Mouse (Mus musculus): ENCODE results near the gene Clpx. TPM values are rescaled to one million over a fixed set of nuclear protein-coding genes. Genes with fewer than 3 reads are reported as not detected.
"Not testable (repeated sequence)": the region's sequence is repeated elsewhere in the genome, so short reads cannot be mapped to it uniquely, and the experiment has no call there.

The Clpx gene
- polyA plus RNA-seq, 1 experiment from 2014 or later, result 53.9 TPM

DNA sequence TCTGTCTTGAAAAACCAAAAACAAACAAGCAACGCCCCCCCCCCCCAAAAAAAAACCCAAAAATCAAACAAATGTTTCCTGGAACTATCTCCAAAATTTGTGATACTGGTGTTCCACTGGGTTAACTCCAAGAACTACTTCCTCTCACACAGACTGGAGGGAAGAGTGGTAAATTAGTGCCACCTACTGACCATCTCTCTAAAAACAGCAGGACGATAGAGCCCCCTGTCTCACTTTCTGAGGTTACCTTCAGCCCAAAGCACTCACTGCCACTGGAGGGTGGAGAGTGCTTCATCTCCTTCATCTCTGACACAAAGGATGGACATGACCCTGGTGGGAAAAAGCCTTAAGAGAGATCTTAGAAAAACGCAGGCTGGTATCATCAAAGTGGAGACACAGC is 10.8 kb upstream of the Clpx start:
- WGBS, result 3% methylated on average over 3 of the region's 3 CpGs

DNA sequence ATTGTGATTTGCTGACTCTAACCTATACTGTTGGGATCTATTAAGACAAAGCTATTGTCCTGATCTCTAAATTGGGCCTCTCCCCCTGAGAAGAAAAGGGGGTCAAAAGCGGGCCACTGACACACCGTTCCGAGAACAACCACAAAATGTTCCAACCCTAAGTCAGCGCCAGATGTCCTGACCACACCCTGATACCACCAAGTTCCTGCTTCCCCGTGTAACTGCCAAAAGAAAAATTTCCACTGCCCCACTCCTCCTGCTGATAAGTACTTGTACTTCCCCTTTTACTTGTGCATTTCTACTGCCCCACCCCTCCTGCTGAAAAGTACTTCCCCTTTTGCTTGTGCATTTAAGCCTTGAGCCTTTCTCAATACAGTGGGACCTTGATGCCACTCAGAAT is 5.8 kb upstream of the Clpx start:
- not testable (repeated sequence) for H3K36me3 ChIP-seq (ENCODE audit: control insufficient read depth, insufficient read depth, low read length); H3K4me3 ChIP-seq (replicated peaks; ENCODE audit: low read length); H3K27me3 ChIP-seq (ENCODE audit: control insufficient read depth, insufficient read depth, low read length); H3K9ac ChIP-seq (ENCODE audit: low read length); H3K9me3 ChIP-seq (replicated peaks; ENCODE audit: control insufficient read depth, low read length); H3K4me1 ChIP-seq (ENCODE audit: control insufficient read depth, insufficient read depth, low read length); H3K4me2 ChIP-seq (ENCODE audit: low read depth, low read length); ATAC-seq (ENCODE audit: insufficient read depth, low FRiP score); H3K27ac ChIP-seq (ENCODE audit: low read length)
- WGBS, result 78% methylated on average over 5 of the region's 5 CpGs

More for the DNA sequence above, 10.8 kb upstream of the Clpx start:
- Histone ChIP-seq H3K9ac (ENCODE audit: low read length) (no peak overlapping the region), H3K4me2 (ENCODE audit: low read depth, low read length) (no peak overlapping the region), H3K36me3 (ENCODE audit: control insufficient read depth, insufficient read depth, low read length) (no peaks in the 10 kb centered on the region), H3K9me3 (replicated peaks; ENCODE audit: control insufficient read depth, low read length) (no peaks in the 10 kb centered on the region), H3K27me3 (ENCODE audit: control insufficient read depth, insufficient read depth, low read length) (peaks cover 3% of the 10 kb centered on the region; the same call in 1 of the 2 replicates), H3K4me1 (ENCODE audit: control insufficient read depth, insufficient read depth, low read length) (no peaks in the 10 kb centered on the region), H3K27ac (ENCODE audit: low read length) (no peak overlapping the region), H3K4me3 (replicated peaks; ENCODE audit: low read length) (no peak overlapping the region)
- peak; percentile 62 for ATAC-seq (ENCODE audit: insufficient read depth, low FRiP score)

DNA sequence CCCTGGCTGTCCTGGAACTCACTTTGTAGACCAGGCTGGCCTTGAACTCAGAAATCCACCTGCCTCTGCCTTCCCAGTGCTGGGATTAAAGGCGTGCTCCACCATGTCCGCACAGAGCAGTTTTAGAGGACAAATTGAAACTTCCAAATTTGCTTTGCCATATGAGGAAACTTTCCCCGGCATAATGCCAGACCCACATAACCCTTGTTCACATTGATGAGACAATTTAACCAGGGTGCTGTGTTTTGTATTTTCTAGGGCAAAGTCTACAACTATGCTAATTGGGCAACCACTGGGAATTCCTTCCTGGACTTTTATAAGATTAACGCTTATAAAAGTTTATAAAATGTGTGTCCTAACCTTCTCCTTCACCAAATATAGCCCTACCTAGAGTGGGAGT is 4.1 kb upstream of the Clpx start:
- Histone ChIP-seq H3K36me3 (ENCODE audit: control insufficient read depth, insufficient read depth, low read length) (no peaks in the 10 kb centered on the region), H3K27ac (ENCODE audit: low read length) (no peak overlapping the region), H3K4me1 (ENCODE audit: control insufficient read depth, insufficient read depth, low read length) (peaks cover 4% of the 10 kb centered on the region; the same call in 1 of the 2 replicates), H3K27me3 (ENCODE audit: control insufficient read depth, insufficient read depth, low read length) (no peaks in the 10 kb centered on the region), H3K4me3 (replicated peaks; ENCODE audit: low read length) (no peak overlapping the region), H3K9ac (ENCODE audit: low read length) (no peak overlapping the region), H3K4me2 (ENCODE audit: low read depth, low read length) (no peak overlapping the region), H3K9me3 (replicated peaks; ENCODE audit: control insufficient read depth, low read length) (no peaks in the 10 kb centered on the region)
- no peak for ATAC-seq (ENCODE audit: insufficient read depth, low FRiP score)
- WGBS, result 90% methylated on average over 4 of the region's 4 CpGs

DNA sequence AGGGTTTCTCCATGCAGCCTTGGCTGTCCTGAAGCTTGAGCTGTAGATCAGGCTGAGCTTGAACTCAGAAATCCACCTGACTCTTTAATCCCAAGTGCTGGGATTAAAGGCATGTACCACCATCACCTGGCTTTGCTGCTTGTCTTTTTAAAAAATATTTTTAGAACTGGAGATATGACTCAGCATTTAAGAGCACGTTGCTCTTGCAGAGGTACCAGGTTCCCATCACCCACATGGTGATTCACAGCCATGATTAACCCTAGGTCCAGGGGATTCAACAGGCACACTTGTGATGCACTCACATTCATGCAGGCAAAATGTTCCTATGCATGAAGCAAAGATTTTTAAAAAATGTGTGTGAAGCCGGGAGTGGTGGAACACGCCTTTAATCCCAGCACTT is 1.6 kb upstream of the Clpx start:
- no peak overlapping the region for H3K9ac ChIP-seq (ENCODE audit: low read length)
- H3K27ac ChIP-seq (ENCODE audit: low read length), result no peak overlapping the region
- 80% methylated on average over 3 of the region's 3 CpGs for WGBS
- no peak overlapping the region; the same call in 1 of the 2 replicates for H3K4me3 ChIP-seq (replicated peaks; ENCODE audit: low read length)
- H3K36me3 ChIP-seq (ENCODE audit: control insufficient read depth, insufficient read depth, low read length), result 0 out of 2 replicates have a peak, but pooled peaks cover 1% of the 10 kb centered on the region
- H3K4me2 ChIP-seq (ENCODE audit: low read depth, low read length), result no peak overlapping the region
- H3K27me3 ChIP-seq (ENCODE audit: control insufficient read depth, insufficient read depth, low read length), result no peaks in the 10 kb centered on the region
- peaks cover 15% of the 10 kb centered on the region for H3K4me1 ChIP-seq (ENCODE audit: control insufficient read depth, insufficient read depth, low read length)
- no peak for ATAC-seq (ENCODE audit: insufficient read depth, low FRiP score)
- no peaks in the 10 kb centered on the region for H3K9me3 ChIP-seq (replicated peaks; ENCODE audit: control insufficient read depth, low read length)

DNA sequence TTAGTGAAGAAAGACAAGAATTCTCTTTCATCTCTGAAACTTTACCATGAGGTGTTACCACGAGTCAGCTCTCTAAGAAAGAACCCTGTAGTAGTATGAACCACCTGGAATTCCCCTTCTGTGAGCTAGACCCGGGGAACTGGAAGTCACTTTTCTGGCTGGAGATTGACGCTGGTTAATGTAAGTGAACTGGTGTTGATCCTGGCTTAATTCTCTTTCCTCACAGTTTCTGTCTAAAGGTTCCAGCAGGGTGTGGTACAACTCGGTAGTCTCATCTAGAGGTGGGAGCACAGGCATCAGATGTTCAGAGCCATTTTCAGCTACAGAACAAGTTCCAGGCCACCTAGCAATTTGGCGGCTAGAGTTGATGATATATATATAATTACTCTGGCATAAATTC is 941 bp upstream of the Clpx start:
- H3K4me2 ChIP-seq (ENCODE audit: low read depth, low read length), result peak overlapping the region; percentile 57
- H3K4me1 ChIP-seq (ENCODE audit: control insufficient read depth, insufficient read depth, low read length), result peaks cover 15% of the 10 kb centered on the region
- no peaks in the 10 kb centered on the region for H3K9me3 ChIP-seq (replicated peaks; ENCODE audit: control insufficient read depth, low read length)
- no peak for ATAC-seq (ENCODE audit: insufficient read depth, low FRiP score)
- H3K36me3 ChIP-seq (ENCODE audit: control insufficient read depth, insufficient read depth, low read length), result 0 out of 2 replicates have a peak, but pooled peaks cover 4% of the 10 kb centered on the region
- H3K27ac ChIP-seq (ENCODE audit: low read length), result peak overlapping the region; percentile 82; the same call in 1 of the 2 replicates
- WGBS, result 16% methylated on average over 5 of the region's 5 CpGs
- peak overlapping the region; percentile 83 for H3K9ac ChIP-seq (ENCODE audit: low read length)
- peak overlapping the region; percentile 97 for H3K4me3 ChIP-seq (replicated peaks; ENCODE audit: low read length)
- H3K27me3 ChIP-seq (ENCODE audit: control insufficient read depth, insufficient read depth, low read length), result no peaks in the 10 kb centered on the region

DNA sequence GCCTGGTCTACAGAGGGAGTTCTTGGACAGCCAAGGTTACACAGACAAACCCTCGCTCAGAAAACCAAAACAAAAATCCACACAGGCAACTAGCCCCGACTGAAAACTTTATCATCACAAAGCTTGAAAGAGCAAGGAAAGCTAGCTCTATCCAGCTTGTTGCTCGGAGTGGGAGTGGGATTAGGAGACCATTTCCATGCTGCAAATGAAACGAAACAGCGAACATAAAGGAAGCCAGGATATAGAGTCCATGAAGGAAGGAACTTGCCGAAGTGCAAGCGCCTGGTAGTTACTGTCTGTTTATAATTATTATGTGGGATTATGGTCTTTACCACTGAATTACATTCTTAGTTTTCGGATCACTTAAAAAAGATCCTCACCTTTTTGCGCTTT is 484 bp upstream of the Clpx start:
- H3K4me2 ChIP-seq (ENCODE audit: low read depth, low read length), result peak overlapping the region; percentile 57
- H3K36me3 ChIP-seq (ENCODE audit: control insufficient read depth, insufficient read depth, low read length), result 0 out of 2 replicates have a peak, but pooled peaks cover 4% of the 10 kb centered on the region
- peak overlapping the region; percentile 97 for H3K4me3 ChIP-seq (replicated peaks; ENCODE audit: low read length)
- H3K27me3 ChIP-seq (ENCODE audit: control insufficient read depth, insufficient read depth, low read length), result no peaks in the 10 kb centered on the region
- 0% methylated on average over 9 of the region's 9 CpGs for WGBS
- H3K27ac ChIP-seq (ENCODE audit: low read length), result peak overlapping the region; percentile 82
- peak; percentile 16; the same call in 1 of the 2 replicates for ATAC-seq (ENCODE audit: insufficient read depth, low FRiP score)
- H3K9me3 ChIP-seq (replicated peaks; ENCODE audit: control insufficient read depth, low read length), result no peaks in the 10 kb centered on the region
- peak overlapping the region; percentile 83 for H3K9ac ChIP-seq (ENCODE audit: low read length)
- H3K4me1 ChIP-seq (ENCODE audit: control insufficient read depth, insufficient read depth, low read length), result peaks cover 15% of the 10 kb centered on the region

DNA sequence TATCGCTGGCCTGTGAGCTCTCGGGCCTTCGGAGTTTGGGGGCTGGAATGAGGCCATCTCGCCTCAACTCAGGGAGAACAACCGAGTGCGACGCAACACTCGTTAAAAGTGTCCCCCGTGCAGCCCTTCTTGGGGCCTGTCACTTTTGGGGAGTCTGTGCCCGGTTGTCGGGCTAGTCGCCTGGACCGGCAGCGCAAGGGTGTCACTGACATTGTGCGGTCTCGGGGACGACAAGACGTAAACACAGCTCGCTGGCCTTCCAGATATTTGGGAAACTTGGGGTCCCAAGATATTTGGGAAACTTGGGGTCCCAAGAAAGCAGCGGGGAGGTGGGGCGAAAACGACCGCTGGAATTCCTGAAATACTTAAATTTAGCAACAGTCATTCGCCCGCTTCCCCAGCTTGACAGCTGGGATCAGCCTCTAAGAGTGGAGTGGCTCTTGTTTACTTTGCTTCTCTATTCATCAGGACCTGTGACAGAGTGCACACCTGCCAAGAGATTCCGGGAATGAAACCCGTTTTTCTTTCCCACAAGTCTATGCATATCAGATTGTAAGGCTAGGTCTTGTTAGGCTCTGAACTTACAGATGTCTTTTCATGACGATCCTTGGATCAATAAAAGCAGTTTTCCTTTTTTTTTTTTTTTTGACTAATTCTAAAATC is 787 bp downstream of the Clpx start:
- peak overlapping the region; percentile 97 for H3K9ac ChIP-seq (ENCODE audit: low read length)
- no peaks in the 10 kb centered on the region for H3K27me3 ChIP-seq (ENCODE audit: control insufficient read depth, insufficient read depth, low read length)
- ATAC-seq (ENCODE audit: insufficient read depth, low FRiP score), result no peak
- H3K4me2 ChIP-seq (ENCODE audit: low read depth, low read length), result peak overlapping the region; percentile 84
- WGBS, result 1% methylated on average over 28 of the region's 28 CpGs
- H3K27ac ChIP-seq (ENCODE audit: low read length), result peak overlapping the region; percentile 88
- H3K36me3 ChIP-seq (ENCODE audit: control insufficient read depth, insufficient read depth, low read length), result 0 out of 2 replicates have a peak, but pooled peaks cover 4% of the 10 kb centered on the region
- peak overlapping the region; percentile 97 for H3K4me3 ChIP-seq (replicated peaks; ENCODE audit: low read length)
- peaks cover 15% of the 10 kb centered on the region for H3K4me1 ChIP-seq (ENCODE audit: control insufficient read depth, insufficient read depth, low read length)
- no peaks in the 10 kb centered on the region for H3K9me3 ChIP-seq (replicated peaks; ENCODE audit: control insufficient read depth, low read length)

DNA sequence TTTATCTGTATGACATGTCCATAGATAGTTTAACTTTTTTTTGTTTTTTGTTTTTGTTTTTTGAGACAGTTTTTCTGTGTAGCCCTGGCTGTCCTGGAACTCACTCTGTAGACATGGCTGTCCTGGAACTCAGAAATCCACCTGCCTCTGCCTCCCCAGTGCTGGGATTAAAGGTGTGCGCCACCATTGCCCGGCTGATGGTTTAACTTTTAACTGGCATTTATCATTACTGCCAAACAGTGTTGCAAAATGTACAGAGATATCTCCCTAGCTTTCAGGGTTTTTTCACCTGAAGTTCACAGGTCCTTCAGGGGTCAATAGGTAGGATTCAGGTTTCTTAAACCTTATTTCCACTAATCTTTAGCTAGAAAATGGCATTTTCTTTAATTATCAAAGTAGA is 3.0 kb downstream of the Clpx start:
- no peak overlapping the region for H3K27ac ChIP-seq (ENCODE audit: low read length)
- H3K27me3 ChIP-seq (ENCODE audit: control insufficient read depth, insufficient read depth, low read length), result no peaks in the 10 kb centered on the region
- WGBS, result 92% methylated on average over 2 of the region's 2 CpGs

DNA sequence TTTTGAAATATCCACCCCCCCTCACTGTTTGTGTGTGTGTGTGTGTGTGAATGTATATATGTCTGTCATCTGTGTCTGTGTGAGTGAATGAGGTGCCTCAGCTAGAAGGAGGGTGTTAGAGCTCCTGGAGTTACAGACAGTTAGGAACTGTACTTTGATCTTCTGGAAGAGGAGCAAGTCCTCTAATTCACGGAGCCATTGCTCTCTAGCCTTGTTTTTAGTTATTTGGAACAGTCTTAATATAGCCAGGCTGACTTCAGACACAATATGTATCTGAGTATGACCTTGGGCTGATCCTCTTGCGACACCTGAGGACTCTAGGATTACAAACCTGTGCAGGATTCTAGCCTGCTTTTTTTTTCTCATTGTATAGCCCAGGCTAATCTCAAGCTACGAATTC is 4.7 kb downstream of the Clpx start:
- no peak overlapping the region for H3K4me2 ChIP-seq (ENCODE audit: low read depth, low read length)
- no peak for ATAC-seq (ENCODE audit: insufficient read depth, low FRiP score)
- no peak overlapping the region for H3K27ac ChIP-seq (ENCODE audit: low read length)
- no peaks in the 10 kb centered on the region for H3K27me3 ChIP-seq (ENCODE audit: control insufficient read depth, insufficient read depth, low read length)
- H3K9ac ChIP-seq (ENCODE audit: low read length), result no peak overlapping the region
- 85% methylated on average over 3 of the region's 3 CpGs for WGBS
- no peak overlapping the region for H3K4me3 ChIP-seq (replicated peaks; ENCODE audit: low read length)
- 0 out of 2 replicates have a peak, but pooled peaks cover 4% of the 10 kb centered on the region for H3K36me3 ChIP-seq (ENCODE audit: control insufficient read depth, insufficient read depth, low read length)
- peaks cover 11% of the 10 kb centered on the region for H3K4me1 ChIP-seq (ENCODE audit: control insufficient read depth, insufficient read depth, low read length)
- H3K9me3 ChIP-seq (replicated peaks; ENCODE audit: control insufficient read depth, low read length), result no peaks in the 10 kb centered on the region

More for the DNA sequence above, 3.0 kb downstream of the Clpx start:
- Histone ChIP-seq H3K36me3 (ENCODE audit: control insufficient read depth, insufficient read depth, low read length) (0 out of 2 replicates have a peak, but pooled peaks cover 4% of the 10 kb centered on the region), H3K4me1 (ENCODE audit: control insufficient read depth, insufficient read depth, low read length) (peaks cover 15% of the 10 kb centered on the region), H3K9me3 (replicated peaks; ENCODE audit: control insufficient read depth, low read length) (no peaks in the 10 kb centered on the region), H3K4me3 (replicated peaks; ENCODE audit: low read length) (no peak overlapping the region), H3K4me2 (ENCODE audit: low read depth, low read length) (no peak overlapping the region), H3K9ac (ENCODE audit: low read length) (no peak overlapping the region)
- no peak for ATAC-seq (ENCODE audit: insufficient read depth, low FRiP score)
